Mouse (Mus musculus) liver, embryonic 13.5 days (tissue): Measurements from ENCODE around the gene Tmem189. TPM values are rescaled to one million over a fixed set of nuclear protein-coding genes. Genes with fewer than 3 reads are reported as not detected.

ENCODE experiments used
- ATAC-seq: fragments of 200-750 bp; cut with Nextera tagmentation; 2 replicates; pipeline ENCODE4 v1.8.0; 2017; ENCODE audit warnings: low read depth, mild to moderate bottlenecking, moderate number of reproducible peaks, moderate library complexity
- DNase-seq: peaks from one replicate; pipeline ENCODE4 v3.0.0; 2022
- H3K27ac ChIP-seq: fragments of 300-500 bp; sonication (generic); 2 replicates; pipeline ENCODE4 v1.5.1; 2015; ENCODE audit warnings: moderate library complexity, mild to moderate bottlenecking, inconsistent platforms
- H3K27me3 ChIP-seq: fragments of 300-500 bp; sonication (generic); 2 replicates; pipeline ENCODE4 v1.6.1; 2015; ENCODE audit warnings: mild to moderate bottlenecking, inconsistent platforms
- H3K36me3 ChIP-seq: fragments of 300-500 bp; sonication (generic); 2 replicates; pipeline ENCODE4 v1.6.1; 2015; ENCODE audit warnings: mild to moderate bottlenecking, inconsistent platforms
- H3K4me1 ChIP-seq: fragments of 300-500 bp; sonication (generic); replicated peaks from 2 replicates; pipeline ENCODE4 v1.6.1; 2015; ENCODE audit warnings: inconsistent platforms
- H3K4me2 ChIP-seq: fragments of 300-500 bp; sonication (generic); 2 replicates; pipeline ENCODE4 v1.6.1; 2015; ENCODE audit warnings: inconsistent platforms, mild to moderate bottlenecking, moderate library complexity
- H3K4me3 ChIP-seq: fragments of 300-500 bp; sonication (generic); replicated peaks from 2 replicates; pipeline ENCODE4 v1.5.1; 2015; ENCODE audit warnings: mild to moderate bottlenecking, inconsistent platforms
- H3K9ac ChIP-seq: fragments of 300-500 bp; sonication (generic); 2 replicates; pipeline ENCODE4 v1.6.1; 2015; ENCODE audit warnings: mild to moderate bottlenecking, inconsistent platforms
- H3K9me3 ChIP-seq: fragments of 300-500 bp; sonication (generic); replicated peaks from 2 replicates; pipeline ENCODE4 v1.6.1; 2016; ENCODE audit warnings: inconsistent platforms
- WGBS: fragments of 180-500 bp; shearing (Covaris S2); methylation state at CpG from one replicate; pipeline ENCODE4 v1.1.7; 2015; ENCODE audit not compliant: insufficient replicate concordance; 5-methylcytosine and 5-hydroxymethylcytosine counted together
- polyA plus RNA-seq: library from polyadenylated mRNA; unstranded; fragments of >200 nt; fragmentation: Nextera tagmentation; extraction: Ambion mirVana; gene quantifications from 2 replicates; pipeline ENCODE4 v1.2.1, GENCODE M21; 2015

The Tmem189 gene
- polyA plus RNA-seq, 1 experiment from 2014 or later: 16.1 TPM

DNA sequence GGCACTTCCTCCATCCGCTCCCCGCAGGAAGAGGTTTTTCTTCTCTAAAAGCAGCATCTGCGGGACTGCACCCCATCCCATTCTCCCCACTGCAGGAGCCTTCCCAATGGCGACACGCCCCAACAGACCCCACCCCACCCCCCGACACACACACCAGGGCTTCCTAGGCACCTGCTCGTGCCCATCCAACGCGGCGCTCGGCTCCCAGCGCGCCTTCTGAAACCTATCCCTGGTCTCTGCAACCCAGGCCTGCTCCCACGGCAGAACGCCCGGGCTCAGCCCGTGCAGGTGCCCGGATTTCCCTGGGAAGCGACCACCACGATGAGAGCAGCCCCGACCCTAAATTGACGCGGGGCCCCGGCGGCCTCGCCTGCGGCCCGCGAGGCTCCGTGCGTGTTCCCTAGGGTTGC is 58.4 kb downstream of the Tmem189 start:
- DNase-seq (peak; percentile 31), ATAC-seq (no peak)
- no peaks in the 10 kb centered on the region for H3K27me3 ChIP-seq
- H3K4me3 ChIP-seq: peak overlapping the region; percentile 97
- H3K27ac ChIP-seq: peak overlapping the region; percentile 100
- 0% methylated on average over 31 of the region's 31 CpGs for WGBS
- no peaks in the 10 kb centered on the region for H3K9me3 ChIP-seq
- H3K9ac ChIP-seq: peak overlapping the region; percentile 100
- H3K4me1 ChIP-seq: peaks cover 85% of the 10 kb centered on the region
- H3K36me3 ChIP-seq: peaks cover 27% of the 10 kb centered on the region
- peak overlapping the region; percentile 93 for H3K4me2 ChIP-seq

DNA sequence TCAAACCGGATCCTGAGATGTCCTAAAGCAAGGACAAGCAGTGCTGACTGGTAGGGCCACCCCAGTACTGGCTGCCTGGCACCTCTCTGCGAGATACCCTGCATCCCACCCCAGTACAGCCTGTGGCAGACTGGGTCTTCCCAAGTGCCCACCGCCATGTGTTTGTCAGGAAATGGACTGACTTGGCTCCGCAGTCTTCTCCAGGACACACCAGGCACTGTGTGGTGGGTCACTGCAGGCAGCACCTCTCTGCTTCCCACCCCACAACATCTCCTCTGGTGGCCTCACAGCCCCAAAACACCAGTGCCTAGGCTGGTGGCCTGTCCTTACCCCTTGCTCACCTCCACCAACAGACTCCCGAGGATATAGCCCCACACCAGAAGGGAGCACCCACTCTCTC is 59.2 kb downstream of the Tmem189 start:
- Histone ChIP-seq H3K36me3 (peaks cover 33% of the 10 kb centered on the region), H3K4me3 (peak overlapping the region; percentile 97), H3K27ac (peak overlapping the region; percentile 100), H3K27me3 (no peaks in the 10 kb centered on the region), H3K9me3 (no peaks in the 10 kb centered on the region), H3K4me1 (peaks cover 85% of the 10 kb centered on the region), H3K9ac (peak overlapping the region; percentile 100), H3K4me2 (peak overlapping the region; percentile 93)
- 42% methylated on average over 5 of the region's 5 CpGs for WGBS
- DNase-seq (peak; percentile 27), ATAC-seq (no peak)

GRCm38 (mm10) chr2:167629665-167630209 is 59.9 kb downstream of the Tmem189 start:
- Histone ChIP-seq H3K4me3 (peak overlapping the region; percentile 97), H3K4me1 (peaks cover 85% of the 10 kb centered on the region), H3K27me3 (no peaks in the 10 kb centered on the region), H3K9me3 (no peaks in the 10 kb centered on the region), H3K9ac (peak overlapping the region; percentile 100), H3K36me3 (peaks cover 40% of the 10 kb centered on the region), H3K27ac (peak overlapping the region; percentile 100), H3K4me2 (peak overlapping the region; percentile 93)
- DNase-seq: peak; percentile 25
- ATAC-seq: no peak
- WGBS: 50% methylated on average over 11 of the region's 11 CpGs

GRCm38 (mm10) chr2:167628872-167629271 is 60.8 kb downstream of the Tmem189 start:
- 12% methylated on average over 4 of the region's 4 CpGs for WGBS
- Histone ChIP-seq H3K4me3 (peak overlapping the region; percentile 97), H3K27ac (peak overlapping the region; percentile 100), H3K4me2 (peak overlapping the region; percentile 93), H3K4me1 (peaks cover 84% of the 10 kb centered on the region), H3K9ac (peak overlapping the region; percentile 100), H3K27me3 (no peaks in the 10 kb centered on the region), H3K9me3 (no peaks in the 10 kb centered on the region), H3K36me3 (peaks cover 43% of the 10 kb centered on the region)
- peak; percentile 89 for ATAC-seq
- peak; percentile 93 for DNase-seq

- 66% methylated on average over 7 of the region's 7 CpGs for WGBS
- H3K27me3 ChIP-seq: no peaks in the 10 kb centered on the region
- H3K4me3 ChIP-seq: peak overlapping the region; percentile 97
- H3K4me1 ChIP-seq: peaks cover 85% of the 10 kb centered on the region
- H3K9me3 ChIP-seq: no peaks in the 10 kb centered on the region
- H3K27ac ChIP-seq: peak overlapping the region; percentile 100
- H3K9ac ChIP-seq: peak overlapping the region; percentile 100
- peaks cover 59% of the 10 kb centered on the region for H3K36me3 ChIP-seq
- H3K4me2 ChIP-seq: peak overlapping the region; percentile 93
- no peak for DNase-seq
- ATAC-seq: no peak
Measured at GRCm38 (mm10) chr2:167627019-167627418, 62.6 kb downstream of the Tmem189 start.

GRCm38 (mm10) chr2:167625670-167626069 is 64.0 kb downstream of the Tmem189 start:
- H3K4me1 ChIP-seq: peaks cover 96% of the 10 kb centered on the region
- WGBS: 60% methylated on average over 2 of the region's 2 CpGs
- H3K27ac ChIP-seq: peak overlapping the region; percentile 100
- no peak overlapping the region for H3K4me2 ChIP-seq
- H3K36me3 ChIP-seq: peaks cover 71% of the 10 kb centered on the region
- no peak for ATAC-seq
- H3K4me3 ChIP-seq: no peak overlapping the region
- no peaks in the 10 kb centered on the region for H3K27me3 ChIP-seq
- DNase-seq: no peak
- H3K9me3 ChIP-seq: no peaks in the 10 kb centered on the region
- peak overlapping the region; percentile 37 for H3K9ac ChIP-seq

- WGBS: 89% methylated on average over 6 of the region's 6 CpGs
- H3K4me1 ChIP-seq: peaks cover 92% of the 10 kb centered on the region
- no peak overlapping the region for H3K4me3 ChIP-seq
- no peak overlapping the region for H3K4me2 ChIP-seq
- peak overlapping the region; percentile 100 for H3K27ac ChIP-seq
- ATAC-seq (no peak), DNase-seq (no peak)
- no peaks in the 10 kb centered on the region for H3K27me3 ChIP-seq
- peaks cover 75% of the 10 kb centered on the region for H3K36me3 ChIP-seq
- no peaks in the 10 kb centered on the region for H3K9me3 ChIP-seq
- H3K9ac ChIP-seq: 0 out of 2 replicates have a peak overlapping the region, but pooled peaks have one; percentile 2
Measured at GRCm38 (mm10) chr2:167624368-167625075, 65.1 kb downstream of the Tmem189 start.

DNA sequence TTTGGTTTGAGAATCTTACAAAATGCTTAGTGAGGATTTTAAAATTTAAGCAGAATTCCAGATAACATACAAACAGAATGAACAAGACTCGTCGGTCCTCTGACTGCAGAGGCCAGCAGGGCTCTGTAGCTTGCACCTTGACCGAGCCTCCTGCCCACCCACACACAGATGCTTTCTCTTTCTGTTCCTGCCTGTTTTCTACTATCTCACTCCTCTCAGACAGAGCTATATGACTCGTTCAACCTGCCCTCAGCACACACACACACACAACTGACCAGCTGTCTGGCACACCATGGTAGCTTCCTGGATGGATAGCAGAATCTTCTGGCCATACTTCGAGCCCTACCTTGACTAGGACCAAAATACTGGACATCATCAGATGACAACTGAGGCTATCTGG is 66.7 kb downstream of the Tmem189 start:
- no peaks in the 10 kb centered on the region for H3K9me3 ChIP-seq
- H3K27me3 ChIP-seq: no peaks in the 10 kb centered on the region
- ATAC-seq (no peak), DNase-seq (no peak)
- H3K4me3 ChIP-seq: no peak overlapping the region
- H3K4me1 ChIP-seq: peaks cover 89% of the 10 kb centered on the region
- peaks cover 77% of the 10 kb centered on the region for H3K36me3 ChIP-seq
- H3K27ac ChIP-seq: peak overlapping the region; percentile 65
- H3K4me2 ChIP-seq: 0 out of 2 replicates have a peak overlapping the region, but pooled peaks have one; percentile 1
- H3K9ac ChIP-seq: peak overlapping the region; percentile 35
- WGBS: 62% methylated on average over 5 of the region's 5 CpGs

- Histone ChIP-seq H3K4me3 (no peak overlapping the region), H3K27ac (peak overlapping the region; percentile 65), H3K9me3 (no peaks in the 10 kb centered on the region), H3K36me3 (peaks cover 77% of the 10 kb centered on the region), H3K27me3 (no peaks in the 10 kb centered on the region), H3K4me2 (no peak overlapping the region), H3K4me1 (peaks cover 83% of the 10 kb centered on the region), H3K9ac (no peak overlapping the region)
- DNase-seq (no peak), ATAC-seq (no peak)
- 84% methylated on average over 13 of the region's 13 CpGs for WGBS
Measured at GRCm38 (mm10) chr2:167622352-167622751, 67.3 kb downstream of the Tmem189 start.

GRCm38 (mm10) chr2:167621255-167622087 is 68.2 kb downstream of the Tmem189 start:
- Histone ChIP-seq H3K27ac (peak overlapping the region; percentile 65), H3K4me2 (no peak overlapping the region), H3K27me3 (no peaks in the 10 kb centered on the region), H3K9ac (peak overlapping the region; percentile 20), H3K4me3 (no peak overlapping the region), H3K4me1 (peaks cover 74% of the 10 kb centered on the region), H3K9me3 (no peaks in the 10 kb centered on the region), H3K36me3 (peaks cover 77% of the 10 kb centered on the region)
- no peak for DNase-seq
- 82% methylated on average over 8 of the region's 9 CpGs for WGBS
- peak; percentile 25; the same call in 1 of the 2 replicates for ATAC-seq

DNA sequence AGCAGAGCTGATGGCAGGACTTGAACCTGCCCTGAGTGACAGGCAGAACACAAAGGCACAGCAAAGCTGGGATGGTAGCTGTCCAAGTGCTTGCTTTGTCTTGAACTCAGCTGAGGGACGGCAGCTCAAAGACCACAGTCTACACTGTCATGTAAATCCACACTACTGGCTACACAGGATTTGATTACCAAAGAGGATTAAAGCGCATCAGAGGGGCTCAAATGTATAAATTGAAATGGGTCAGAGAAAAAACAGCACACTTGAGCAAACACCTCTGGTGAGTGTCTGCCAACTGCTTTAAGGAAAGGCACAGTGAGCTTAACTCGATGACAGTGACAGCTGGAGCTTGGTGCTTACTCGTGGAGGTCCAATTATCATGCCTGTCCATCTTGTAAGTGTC is 72.2 kb downstream of the Tmem189 start:
- no peak for DNase-seq
- peaks cover 44% of the 10 kb centered on the region for H3K4me1 ChIP-seq
- H3K9me3 ChIP-seq: no peaks in the 10 kb centered on the region
- no peak for ATAC-seq
- H3K27me3 ChIP-seq: no peaks in the 10 kb centered on the region
- no peak overlapping the region for H3K4me3 ChIP-seq
- no peak overlapping the region for H3K9ac ChIP-seq
- H3K36me3 ChIP-seq: peaks cover 88% of the 10 kb centered on the region
- WGBS: 69% methylated on average over 4 of the region's 4 CpGs
- H3K4me2 ChIP-seq: no peak overlapping the region
- no peak overlapping the region for H3K27ac ChIP-seq
